In the genomic region with DNA sequence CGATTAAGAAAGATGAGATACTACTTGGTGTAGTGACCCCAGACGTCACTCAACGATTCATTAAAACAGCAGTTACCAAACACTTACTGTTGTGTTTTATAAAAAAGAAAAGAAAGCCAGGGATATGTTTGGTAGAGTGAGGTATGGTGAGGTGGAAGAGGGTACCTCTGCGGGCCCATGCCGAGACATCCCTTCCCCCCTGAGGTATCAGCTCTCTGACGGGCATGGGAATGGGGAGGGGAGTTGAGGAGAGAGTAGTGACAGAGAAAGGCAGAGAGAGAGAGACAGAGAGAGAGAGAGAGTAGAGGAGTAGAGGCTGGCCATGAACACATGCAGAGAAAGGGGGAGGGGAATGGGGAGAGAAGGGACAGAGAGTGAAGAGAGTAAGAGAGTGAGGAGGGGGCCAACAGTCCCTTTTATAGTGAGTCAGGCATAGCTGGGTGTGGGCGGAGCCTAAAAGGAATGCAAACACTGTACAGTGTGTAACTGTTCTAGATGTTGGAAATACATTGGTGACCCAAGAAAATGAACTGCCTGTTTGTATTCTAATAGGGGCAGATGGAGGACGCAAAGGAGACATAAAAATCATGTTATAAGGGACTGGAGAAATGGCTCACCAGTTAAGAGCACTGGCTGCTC, we compare ENCODE assay signal across 10 mouse cellular contexts.
DNase-seq lines count a peak whose midpoint lies in the region; ATAC-seq and TF ChIP-seq lines count a peak whose summit lies in the region.
"Had no signal": no experiment of that assay in that cellular context is flagged by ENCODE, and none has a peak within 500 bp of the region (broad histone marks: within the 10 kb centered on the region; RNA-seq: fewer than 3 reads in every experiment).

No protein-coding gene starts in this region.

- no peak for DNase-seq in heart, adult 2 months
- no peak for DNase-seq in heart, postnatal 36 days
- peak; percentile 56 for DNase-seq in lung, embryonic 14.5 days
- DNase-seq in lung, postnatal 4 days: no peak
- DNase-seq in adrenal gland, adult 8-10 months: no peak
- no peak for DNase-seq in right cerebral cortex, adult 2 months (ENCODE audit: low spot score in 2 of 2)

- H3K4me2 ChIP-seq in lung, embryonic 14.5 days: no peak overlapping the region; the same call in 1 of the 2 replicates
- H3K4me2 ChIP-seq in forebrain, embryonic 13.5 days: no peak overlapping the region
- no peak overlapping the region for H3K4me2 ChIP-seq in midbrain, embryonic 12.5 days (replicated peaks)
- H3K4me2 ChIP-seq: hindbrain, embryonic 15.5 days; neural tube, embryonic 12.5 days had no signal

- peaks cover 10% of the 10 kb centered on the region; the same call in 1 of the 2 replicates for H3K4me1 ChIP-seq in heart, adult 2 months (ENCODE audit: control insufficient read depth, insufficient read depth, low read length)
- peaks cover 14% of the 10 kb centered on the region; the same call in 1 of the 2 replicates for H3K4me1 ChIP-seq in lung, embryonic 14.5 days (ENCODE audit: insufficient read depth)
- H3K4me1 ChIP-seq in forebrain, embryonic 13.5 days: peaks cover 19% of the 10 kb centered on the region
- H3K4me1 ChIP-seq in midbrain, embryonic 12.5 days: peaks cover 18% of the 10 kb centered on the region
- H3K4me1 ChIP-seq: hindbrain, embryonic 15.5 days had no signal

- H3K27me3 ChIP-seq in heart, adult 2 months (ENCODE audit: control insufficient read depth, insufficient read depth, low read length): no peaks in the 10 kb centered on the region
- H3K27me3 ChIP-seq in lung, embryonic 14.5 days (ENCODE audit: insufficient read depth, low read length): no peaks in the 10 kb centered on the region
- no peaks in the 10 kb centered on the region for H3K27me3 ChIP-seq in forebrain, embryonic 13.5 days
- H3K27me3 ChIP-seq in midbrain, embryonic 12.5 days: no peaks in the 10 kb centered on the region
- H3K27me3 ChIP-seq: hindbrain, embryonic 15.5 days; neural tube, embryonic 12.5 days had no signal

- H3K36me3 ChIP-seq in heart, adult 2 months (ENCODE audit: control insufficient read depth, insufficient read depth, low read length): 0 out of 2 replicates have a peak, but pooled peaks cover 2% of the 10 kb centered on the region
- H3K36me3 ChIP-seq in lung, embryonic 14.5 days (ENCODE audit: insufficient read depth): no peaks in the 10 kb centered on the region
- H3K36me3 ChIP-seq in forebrain, embryonic 13.5 days (ENCODE audit: poor library complexity, severe bottlenecking): no peaks in the 10 kb centered on the region
- H3K36me3 ChIP-seq in midbrain, embryonic 12.5 days: no peaks in the 10 kb centered on the region
- H3K36me3 ChIP-seq: hindbrain, embryonic 15.5 days; neural tube, embryonic 12.5 days had no signal

- TF ChIP-seq CTCF in heart, adult 2 months (IDR thresholded peaks at IDR 0.05): no peak
- TF ChIP-seq CTCF in lung, embryonic 14.5 days (IDR thresholded peaks at IDR 0.05; ENCODE audit: low read depth): no peak

- TF ChIP-seq EP300 in heart, adult 2 months (IDR thresholded peaks at IDR 0.05; ENCODE audit: insufficient read depth, low read depth, low read length): no peak

- WGBS in heart, adult 2 months: 61% methylated on average over 8 of the region's 8 CpGs
- 38% methylated on average over 8 of the region's 8 CpGs for WGBS in lung, embryonic 14.5 days
- WGBS in forebrain, embryonic 13.5 days: 64% methylated on average over 8 of the region's 8 CpGs
- WGBS in midbrain, embryonic 12.5 days: 73% methylated on average over 8 of the region's 8 CpGs

- peak; percentile 51 for ATAC-seq in lung, embryonic 14.5 days (ENCODE audit: insufficient read depth)
- ATAC-seq in forebrain, embryonic 13.5 days: peak; percentile 66; the same call in 1 of the 2 replicates
- ATAC-seq in midbrain, embryonic 12.5 days (ENCODE audit: low FRiP score, low read depth): peak; percentile 67

- intact Hi-C loops in heart, adult 2 months (cut with DNase I): no loop called here
- intact Hi-C loops in heart, postnatal 36 days (cut with DNase I): no loop called here

- no peaks in the 10 kb centered on the region for H3K9me3 ChIP-seq in lung, embryonic 14.5 days (ENCODE audit: low read depth, low read length)
- no peaks in the 10 kb centered on the region for H3K9me3 ChIP-seq in forebrain, embryonic 13.5 days (replicated peaks)
- no peaks in the 10 kb centered on the region for H3K9me3 ChIP-seq in midbrain, embryonic 12.5 days
- H3K9me3 ChIP-seq: hindbrain, embryonic 15.5 days; neural tube, embryonic 12.5 days had no signal

- H3K4me3 ChIP-seq in heart, adult 2 months: no peak overlapping the region
- no peak overlapping the region for H3K4me3 ChIP-seq in lung, embryonic 14.5 days (ENCODE audit: low read depth, low read length)
- H3K4me3 ChIP-seq in forebrain, embryonic 13.5 days: no peak overlapping the region
- no peak overlapping the region for H3K4me3 ChIP-seq in midbrain, embryonic 12.5 days
- H3K4me3 ChIP-seq: hindbrain, embryonic 15.5 days; neural tube, embryonic 12.5 days had no signal

- H3K79me2 ChIP-seq in heart, adult 2 months (replicated peaks; ENCODE audit: control insufficient read depth, insufficient read depth, low read length): no peaks in the 10 kb centered on the region

- TF ChIP-seq POLR2A in heart, adult 2 months (IDR thresholded peaks at IDR 0.05; ENCODE audit: insufficient read depth, low read depth, low read length): no peak

- peak overlapping the region; percentile 38 for H3K27ac ChIP-seq in heart, adult 2 months
- H3K27ac ChIP-seq in lung, embryonic 14.5 days (ENCODE audit: low read depth): peak overlapping the region; percentile 55; the same call in 1 of the 2 replicates
- H3K27ac ChIP-seq in forebrain, embryonic 13.5 days: peak overlapping the region; percentile 77; the same call in 1 of the 2 replicates
- H3K27ac ChIP-seq in midbrain, embryonic 12.5 days (replicated peaks): peak overlapping the region; percentile 75; the same call in 1 of the 2 replicates
- H3K27ac ChIP-seq: neural tube, embryonic 12.5 days had no signal

- no peak overlapping the region for H3K9ac ChIP-seq in heart, adult 2 months (ENCODE audit: low read depth, low read length)
- H3K9ac ChIP-seq in lung, embryonic 14.5 days: no peak overlapping the region
- no peak overlapping the region for H3K9ac ChIP-seq in forebrain, embryonic 13.5 days
- no peak overlapping the region for H3K9ac ChIP-seq in midbrain, embryonic 12.5 days (replicated peaks)
- H3K9ac ChIP-seq: hindbrain, embryonic 15.5 days; neural tube, embryonic 12.5 days had no signal
